Mouse (Mus musculus): ENCODE data around the gene Shisal2b. TPM values are rescaled to one million over a fixed set of nuclear protein-coding genes. Genes with fewer than 3 reads are reported as not detected.

The Shisal2b gene
- polyA plus RNA-seq, 1 experiment: not detected

GRCm38 (mm10) chr13:104883566-104884249, 20.0 kb upstream of the Shisal2b start:
- H3K4me1 ChIP-seq (ENCODE audit: control insufficient read depth, insufficient read depth, insufficient read length): no peaks in the 10 kb centered on the region
- H3K27me3 ChIP-seq (ENCODE audit: control insufficient read depth, insufficient read depth, low read length): no peaks in the 10 kb centered on the region
- TF ChIP-seq POLR2A (IDR thresholded peaks at IDR 0.05; ENCODE audit: low read depth, low read length): no peak
- no peak for TF ChIP-seq CTCF (IDR thresholded peaks at IDR 0.05; ENCODE audit: extremely low read depth, insufficient read depth, insufficient read length, insufficient replicate concordance)
- no peak overlapping the region for H3K27ac ChIP-seq (ENCODE audit: insufficient read depth, low read length)
- no peak for DNase-seq (ENCODE audit: low read depth in 1 of 2, low spot score in 2 of 2)
- 69% methylated on average over 15 of the region's 16 CpGs for WGBS
- H3K4me3 ChIP-seq (ENCODE audit: extremely low read depth, insufficient read depth, insufficient read length): no peak overlapping the region
- no peaks in the 10 kb centered on the region for H3K36me3 ChIP-seq (ENCODE audit: control insufficient read depth, insufficient read depth, low read length)

DNA sequence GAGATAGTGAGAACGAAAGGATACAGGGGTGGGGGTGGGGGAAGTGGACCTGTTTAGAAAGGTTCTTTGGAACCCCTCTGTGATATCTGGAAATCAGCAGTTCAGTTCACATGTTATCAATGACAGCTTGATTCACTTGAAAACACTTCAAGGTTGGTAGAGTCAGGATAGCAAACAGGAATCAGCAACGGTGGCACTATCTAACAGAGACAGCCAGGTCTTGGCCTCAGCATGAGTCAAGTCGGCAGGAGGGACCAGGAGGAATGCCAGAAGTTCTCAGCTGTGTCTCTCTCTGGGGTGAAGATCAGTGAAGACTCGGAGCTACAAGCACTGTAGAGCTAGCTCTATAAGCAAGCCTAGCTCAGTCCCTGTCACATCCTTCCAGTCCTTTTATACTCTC, 14.8 kb upstream of the Shisal2b start:
- no peak for TF ChIP-seq CTCF (IDR thresholded peaks at IDR 0.05; ENCODE audit: extremely low read depth, insufficient read depth, insufficient read length, insufficient replicate concordance)
- no peak for TF ChIP-seq POLR2A (IDR thresholded peaks at IDR 0.05; ENCODE audit: low read depth, low read length)
- 81% methylated on average over 4 of the region's 4 CpGs for WGBS
- Histone ChIP-seq H3K36me3 (ENCODE audit: control insufficient read depth, insufficient read depth, low read length) (no peaks in the 10 kb centered on the region), H3K27me3 (ENCODE audit: control insufficient read depth, insufficient read depth, low read length) (no peaks in the 10 kb centered on the region), H3K27ac (ENCODE audit: insufficient read depth, low read length) (no peak overlapping the region), H3K4me1 (ENCODE audit: control insufficient read depth, insufficient read depth, insufficient read length) (no peaks in the 10 kb centered on the region), H3K4me3 (ENCODE audit: extremely low read depth, insufficient read depth, insufficient read length) (no peak overlapping the region)
- DNase-seq (ENCODE audit: low read depth in 1 of 2, low spot score in 2 of 2): no peak

GRCm38 (mm10) chr13:104869907-104870306, 6.2 kb upstream of the Shisal2b start:
- no peaks in the 10 kb centered on the region for H3K4me1 ChIP-seq (ENCODE audit: control insufficient read depth, insufficient read depth, insufficient read length)
- 95% methylated on average over 2 of the region's 2 CpGs for WGBS
- DNase-seq (ENCODE audit: low read depth in 1 of 2, low spot score in 2 of 2): no peak
- H3K27me3 ChIP-seq (ENCODE audit: control insufficient read depth, insufficient read depth, low read length): no peaks in the 10 kb centered on the region
- no peak overlapping the region for H3K4me3 ChIP-seq (ENCODE audit: extremely low read depth, insufficient read depth, insufficient read length)
- no peak overlapping the region for H3K27ac ChIP-seq (ENCODE audit: insufficient read depth, low read length)
- no peaks in the 10 kb centered on the region for H3K36me3 ChIP-seq (ENCODE audit: control insufficient read depth, insufficient read depth, low read length)
- TF ChIP-seq POLR2A (IDR thresholded peaks at IDR 0.05; ENCODE audit: low read depth, low read length): no peak
- TF ChIP-seq CTCF (IDR thresholded peaks at IDR 0.05; ENCODE audit: extremely low read depth, insufficient read depth, insufficient read length, insufficient replicate concordance): no peak

GRCm38 (mm10) chr13:104866726-104867125, 3.0 kb upstream of the Shisal2b start:
- no peaks in the 10 kb centered on the region for H3K36me3 ChIP-seq (ENCODE audit: control insufficient read depth, insufficient read depth, low read length)
- no peak for TF ChIP-seq CTCF (IDR thresholded peaks at IDR 0.05; ENCODE audit: extremely low read depth, insufficient read depth, insufficient read length, insufficient replicate concordance)
- no peak for TF ChIP-seq POLR2A (IDR thresholded peaks at IDR 0.05; ENCODE audit: low read depth, low read length)
- H3K4me1 ChIP-seq (ENCODE audit: control insufficient read depth, insufficient read depth, insufficient read length): no peaks in the 10 kb centered on the region; the same call in 1 of the 2 replicates
- no peak overlapping the region for H3K27ac ChIP-seq (ENCODE audit: insufficient read depth, low read length)
- no peak overlapping the region for H3K4me3 ChIP-seq (ENCODE audit: extremely low read depth, insufficient read depth, insufficient read length)
- WGBS: 76% methylated on average over 5 of the region's 5 CpGs
- no peaks in the 10 kb centered on the region for H3K27me3 ChIP-seq (ENCODE audit: control insufficient read depth, insufficient read depth, low read length)
- DNase-seq (ENCODE audit: low read depth in 1 of 2, low spot score in 2 of 2): no peak

GRCm38 (mm10) chr13:104853645-104854044, 10.0 kb downstream of the Shisal2b start:
- no peak for DNase-seq (ENCODE audit: low read depth in 1 of 2, low spot score in 2 of 2)
- H3K4me1 ChIP-seq (ENCODE audit: control insufficient read depth, insufficient read depth, insufficient read length): no peaks in the 10 kb centered on the region
- 85% methylated on average over 2 of the region's 2 CpGs for WGBS
- H3K27ac ChIP-seq (ENCODE audit: insufficient read depth, low read length): no peak overlapping the region
- H3K36me3 ChIP-seq (ENCODE audit: control insufficient read depth, insufficient read depth, low read length): no peaks in the 10 kb centered on the region
- no peaks in the 10 kb centered on the region for H3K27me3 ChIP-seq (ENCODE audit: control insufficient read depth, insufficient read depth, low read length)
- TF ChIP-seq POLR2A (IDR thresholded peaks at IDR 0.05; ENCODE audit: low read depth, low read length) (no peak), CTCF (IDR thresholded peaks at IDR 0.05; ENCODE audit: extremely low read depth, insufficient read depth, insufficient read length, insufficient replicate concordance) (no peak)
- no peak overlapping the region for H3K4me3 ChIP-seq (ENCODE audit: extremely low read depth, insufficient read depth, insufficient read length)

DNA sequence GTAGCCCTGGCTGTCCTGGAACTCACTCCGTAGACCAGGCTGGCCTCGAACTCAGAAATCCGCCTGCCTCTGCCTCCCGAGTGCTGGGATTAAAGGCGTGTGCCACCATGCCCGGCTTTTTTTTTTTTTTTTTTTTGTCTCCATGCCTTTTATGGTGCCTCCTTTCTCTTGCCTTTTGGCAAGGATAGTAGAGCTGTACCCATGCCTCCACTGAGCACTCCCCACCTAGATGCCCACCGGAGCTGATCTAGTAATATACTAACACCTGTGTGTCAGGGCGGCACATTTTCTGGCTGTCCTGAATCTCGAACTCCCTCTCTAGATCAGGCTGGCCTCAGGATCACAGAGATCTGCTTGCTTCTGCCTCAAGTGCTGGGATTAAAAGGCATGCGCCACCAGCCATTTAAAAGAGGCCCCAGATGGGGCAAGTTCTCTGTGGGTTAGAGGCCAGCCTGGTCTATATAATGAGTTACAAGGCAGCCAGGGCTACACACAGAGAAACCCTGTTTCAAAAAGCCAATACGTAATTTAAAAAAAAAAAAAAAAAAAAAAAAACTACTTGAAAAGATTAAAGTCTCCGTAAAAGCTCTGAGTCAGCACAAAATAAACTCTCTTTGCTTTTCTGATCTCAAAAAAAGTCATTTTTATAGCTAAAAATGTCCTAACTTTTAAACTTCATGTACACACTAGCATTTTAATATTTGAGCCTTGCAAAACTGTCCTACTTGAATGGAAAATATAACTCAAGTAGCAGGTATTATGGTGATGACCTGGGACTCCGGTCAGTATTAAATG, 20.2 kb downstream of the Shisal2b start:
- no peaks in the 10 kb centered on the region for H3K27me3 ChIP-seq (ENCODE audit: control insufficient read depth, insufficient read depth, low read length)
- no peak for DNase-seq (ENCODE audit: low read depth in 1 of 2, low spot score in 2 of 2)
- no peak overlapping the region for H3K4me3 ChIP-seq (ENCODE audit: extremely low read depth, insufficient read depth, insufficient read length)
- TF ChIP-seq POLR2A (IDR thresholded peaks at IDR 0.05; ENCODE audit: low read depth, low read length) (no peak), CTCF (IDR thresholded peaks at IDR 0.05; ENCODE audit: extremely low read depth, insufficient read depth, insufficient read length, insufficient replicate concordance) (no peak)
- no peaks in the 10 kb centered on the region for H3K36me3 ChIP-seq (ENCODE audit: control insufficient read depth, insufficient read depth, low read length)
- H3K4me1 ChIP-seq (ENCODE audit: control insufficient read depth, insufficient read depth, insufficient read length): no peaks in the 10 kb centered on the region
- 94% methylated on average over 7 of the region's 13 CpGs for WGBS
- no peak overlapping the region for H3K27ac ChIP-seq (ENCODE audit: insufficient read depth, low read length)

GRCm38 (mm10) chr13:104841937-104842336, 21.8 kb downstream of the Shisal2b start:
- TF ChIP-seq POLR2A (IDR thresholded peaks at IDR 0.05; ENCODE audit: low read depth, low read length) (no peak), CTCF (IDR thresholded peaks at IDR 0.05; ENCODE audit: extremely low read depth, insufficient read depth, insufficient read length, insufficient replicate concordance) (no peak)
- Histone ChIP-seq H3K27me3 (ENCODE audit: control insufficient read depth, insufficient read depth, low read length) (no peaks in the 10 kb centered on the region), H3K4me1 (ENCODE audit: control insufficient read depth, insufficient read depth, insufficient read length) (no peaks in the 10 kb centered on the region), H3K4me3 (ENCODE audit: extremely low read depth, insufficient read depth, insufficient read length) (no peak overlapping the region), H3K27ac (ENCODE audit: insufficient read depth, low read length) (no peak overlapping the region), H3K36me3 (ENCODE audit: control insufficient read depth, insufficient read depth, low read length) (peaks cover 3% of the 10 kb centered on the region; the same call in 1 of the 2 replicates)
- 57% methylated on average over 4 of the region's 4 CpGs for WGBS
- DNase-seq (ENCODE audit: low read depth in 1 of 2, low spot score in 2 of 2): no peak

Data from spleen, adult 2 months (tissue).